Mouse (Mus musculus) kidney, postnatal 10 days (tissue): ENCODE results near the gene Gm28051.
A peak's percentile ranks its signal among the peaks of the same experiment; 100 is the strongest.

ENCODE experiments used
- DNase-seq: peaks from one replicate; pipeline ENCODE4 v3.0.0; 2021; ENCODE audit warnings: mixed read lengths

Gm28051 gene

GRCm38 (mm10) chr12:102757689-102758402 is at the start of gene Gm28051, which contains the start of the genes Gon7 and Ubr7:
Gene Gm28051, minus strand, starts transcription at chr12:102757765.
Gene Gon7, minus strand, starts transcription at chr12:102757803.
Gene Ubr7, plus strand, starts transcription at chr12:102757967.
- DNase-seq: peak; percentile 98

DNA sequence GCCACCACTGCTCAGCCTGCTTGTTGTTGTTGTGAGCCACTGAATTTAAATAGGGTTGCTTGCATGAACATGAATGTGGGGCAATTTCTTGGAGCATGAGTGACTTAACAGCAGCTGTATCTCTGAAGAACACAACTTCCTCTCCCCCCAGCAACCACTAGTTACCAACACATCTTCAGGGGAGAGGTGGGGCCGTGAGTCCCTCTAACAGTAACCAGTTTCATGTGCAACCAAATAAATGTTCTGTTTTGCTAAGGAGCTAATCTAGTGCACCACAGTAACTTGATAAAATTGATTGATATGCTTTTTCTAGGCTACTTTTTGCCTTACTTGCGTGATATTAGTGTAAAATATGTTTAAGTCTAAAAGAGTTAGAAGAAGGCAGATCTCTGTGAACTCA is 42.0 kb upstream of the Gm28051 start:
- no peak for DNase-seq

GRCm38 (mm10) chr12:102787927-102788326 is 30.4 kb upstream of the Gm28051 start:
- no peak for DNase-seq

GRCm38 (mm10) chr12:102785593-102785985 is 28.0 kb upstream of the Gm28051 start:
- DNase-seq: no peak

DNA sequence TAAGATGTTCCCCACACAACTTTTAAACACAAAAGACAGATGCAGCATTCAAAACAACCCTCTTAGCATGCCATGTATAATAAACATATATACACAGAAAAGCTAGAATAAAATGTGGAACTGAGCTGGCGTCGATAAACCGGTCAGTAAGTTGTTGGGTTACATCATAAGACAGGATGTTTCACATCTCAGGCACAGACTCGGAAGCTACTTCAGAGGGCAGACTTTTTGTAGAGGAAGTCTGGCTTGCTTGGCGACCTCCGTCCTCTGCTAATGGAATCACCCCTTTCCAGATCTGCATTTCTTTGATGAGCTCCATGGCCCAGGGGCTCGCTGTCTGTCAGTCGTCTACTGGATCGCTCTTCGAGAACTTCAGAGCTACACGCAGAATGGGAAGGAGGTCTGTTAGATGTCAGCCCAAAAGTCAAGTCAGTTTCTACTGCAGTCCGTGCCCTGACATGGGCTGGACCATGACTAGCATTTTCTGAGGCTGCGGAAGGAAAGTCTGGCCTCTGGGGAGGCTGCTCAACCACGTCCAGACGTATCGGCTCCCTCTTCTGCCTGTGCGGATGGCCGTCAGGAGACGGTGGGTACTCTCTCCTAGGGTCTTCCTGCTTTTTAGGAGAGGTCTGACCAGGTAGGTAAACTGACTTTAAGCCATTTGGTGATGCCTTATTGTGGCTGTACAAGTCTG is 27.5 kb upstream of the Gm28051 start:
- DNase-seq: no peak

DNA sequence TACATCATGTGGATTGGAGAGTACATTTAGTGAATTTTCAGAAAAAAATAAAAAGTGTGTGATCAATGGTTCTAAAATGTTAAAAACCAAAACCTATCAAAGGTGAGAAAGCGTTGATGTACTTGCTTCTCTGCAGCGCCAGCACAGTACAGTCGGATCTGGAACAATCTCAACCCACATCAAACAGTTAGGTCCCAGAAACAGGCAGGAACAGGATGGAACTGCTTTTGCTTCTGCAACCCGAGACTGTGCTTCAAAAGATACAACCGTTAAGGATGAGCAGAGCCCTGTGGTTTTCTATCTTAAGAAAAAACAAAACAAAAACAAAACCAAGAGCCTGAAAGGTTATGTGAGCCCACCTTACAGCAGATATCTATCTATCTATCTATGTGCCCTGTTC is 25.3 kb upstream of the Gm28051 start:
- DNase-seq: no peak

DNA sequence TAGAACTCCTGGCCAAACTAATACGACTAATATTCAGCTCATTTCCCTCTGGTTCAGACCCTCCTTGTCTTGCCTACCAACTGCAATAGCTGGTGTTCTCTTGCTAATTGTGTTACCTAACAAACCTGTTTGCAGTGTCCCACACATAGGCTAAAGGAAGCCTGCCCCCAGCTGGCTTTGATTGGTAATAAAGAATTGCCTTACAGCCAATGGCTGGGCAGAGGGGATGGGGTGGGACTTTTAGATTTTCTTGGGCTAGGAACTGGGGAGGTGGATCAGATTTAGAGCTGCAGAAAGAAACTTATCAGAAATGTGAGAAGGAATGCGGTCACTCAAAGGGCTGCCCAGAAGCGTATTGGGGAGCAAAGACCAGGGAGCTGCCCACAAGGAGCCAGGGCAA is 21.9 kb upstream of the Gm28051 start:
- peak; percentile 41 for DNase-seq

GRCm38 (mm10) chr12:102778151-102778550 is 20.6 kb upstream of the Gm28051 start:
- no peak for DNase-seq

GRCm38 (mm10) chr12:102776035-102776434 is 18.5 kb upstream of the Gm28051 start:
- no peak for DNase-seq

GRCm38 (mm10) chr12:102772676-102773075 is 15.1 kb upstream of the Gm28051 start:
- no peak for DNase-seq

DNA sequence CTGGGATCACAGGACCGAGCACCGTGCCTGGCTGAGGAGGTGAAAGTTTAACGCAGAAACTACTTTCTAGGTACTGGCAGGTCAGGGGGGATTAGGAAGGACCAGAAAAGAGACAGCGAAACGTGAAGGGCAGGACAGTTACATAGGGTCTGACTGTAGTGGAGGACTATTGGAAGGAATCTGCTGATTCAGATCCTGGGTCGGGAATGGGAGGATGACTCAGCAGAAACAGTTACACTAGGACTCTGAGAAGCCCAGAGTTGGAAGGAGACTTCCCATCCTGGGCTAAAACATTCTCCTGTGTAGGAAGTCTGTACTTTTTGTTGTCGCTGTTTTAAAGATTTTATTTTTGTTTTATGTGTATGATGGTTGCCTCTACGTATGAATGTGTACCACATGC is 14.0 kb upstream of the Gm28051 start:
- DNase-seq: no peak

DNA sequence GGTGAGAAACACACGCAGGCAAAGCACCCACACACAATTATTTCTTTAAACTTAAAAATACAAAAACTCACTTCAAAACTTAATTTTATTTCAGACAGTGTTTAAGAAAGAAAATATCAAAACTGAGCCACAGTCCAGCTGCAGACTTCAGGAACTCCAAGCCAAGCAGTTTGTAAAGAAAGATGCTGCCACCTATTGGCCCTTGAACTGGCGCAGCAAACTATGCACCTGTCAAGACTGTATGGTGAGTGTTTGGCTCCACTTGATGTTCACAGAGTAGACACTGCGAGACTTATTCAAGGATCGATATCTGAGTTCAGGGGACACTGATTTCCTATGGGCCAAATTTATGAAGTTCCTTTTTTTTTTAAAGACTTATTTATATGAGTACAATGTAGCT is 11.4 kb upstream of the Gm28051 start:
- peak; percentile 23 for DNase-seq

DNA sequence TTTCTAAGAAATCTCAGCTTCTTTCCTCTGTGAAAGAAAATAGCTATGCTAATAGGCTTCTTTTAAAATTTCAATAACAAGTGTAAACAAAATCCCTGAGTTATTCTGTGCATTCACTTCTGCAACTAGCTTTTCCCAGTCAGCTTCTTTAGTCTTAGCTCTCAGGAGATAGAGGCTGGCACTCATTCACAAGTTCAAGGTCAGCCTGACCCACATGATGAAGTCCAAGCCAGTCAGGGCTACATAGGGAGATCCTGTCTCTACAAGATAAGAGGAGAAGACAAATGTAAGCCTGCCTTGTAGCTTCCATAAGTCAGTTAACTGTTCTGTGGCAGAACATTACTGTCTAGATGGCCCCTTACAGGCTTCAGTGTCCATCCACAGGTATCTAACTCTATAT is 6.1 kb upstream of the Gm28051 start:
- DNase-seq: no peak

- DNase-seq: no peak
Measured at GRCm38 (mm10) chr12:102761668-102762067, 4.1 kb upstream of the Gm28051 start.

GRCm38 (mm10) chr12:102758936-102759335 is 1.4 kb upstream of the Gm28051 start:
- DNase-seq: peak; percentile 25

- DNase-seq: no peak
Measured at GRCm38 (mm10) chr12:102758403-102758756, 815 bp upstream of the Gm28051 start, which contains the start of gene Gm20604. Gene Gm20604, minus strand, starts transcription at chr12:102758672.

GRCm38 (mm10) chr12:102757055-102757688 is 393 bp downstream of the Gm28051 start:
- DNase-seq: peak; percentile 92

DNA sequence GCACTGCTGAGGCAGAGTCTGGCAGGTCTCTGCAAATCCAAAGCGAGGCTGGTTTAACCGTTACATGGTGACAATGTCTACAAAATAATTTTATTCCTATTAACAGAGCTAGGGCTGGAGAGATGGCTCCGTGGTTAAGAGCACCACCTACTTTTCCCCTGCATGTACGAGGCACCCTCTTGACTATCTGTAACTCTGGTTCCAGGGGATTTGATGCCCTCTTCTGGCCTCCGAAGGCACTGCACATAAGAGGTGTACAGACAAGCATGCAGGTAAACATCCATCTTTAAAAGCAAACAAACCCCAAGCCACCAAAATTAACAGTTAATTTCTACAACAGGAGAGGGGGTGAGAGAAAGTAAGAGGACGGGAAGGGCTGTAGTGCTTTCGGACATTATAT is 1.3 kb downstream of the Gm28051 start:
- peak; percentile 50 for DNase-seq

DNA sequence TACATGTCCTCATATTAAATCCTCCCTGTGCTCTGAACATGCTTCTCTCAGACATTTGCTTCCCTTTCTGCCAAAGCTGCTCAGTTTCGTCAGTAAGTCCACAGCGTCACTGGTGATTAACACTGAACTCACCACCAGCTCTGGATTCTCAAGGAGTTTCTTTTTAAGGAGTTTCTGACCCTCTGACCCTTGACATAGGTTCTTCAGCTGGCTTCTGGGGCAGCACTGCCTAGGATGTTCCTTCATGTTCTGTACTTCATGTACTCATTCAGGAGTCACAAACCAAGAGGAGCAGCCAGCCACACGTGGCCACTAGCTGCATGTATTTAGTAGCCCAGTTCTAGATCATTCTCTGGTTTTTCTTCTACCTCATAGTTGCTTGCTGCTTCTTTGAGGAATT is 9.3 kb downstream of the Gm28051 start:
- DNase-seq: no peak

DNA sequence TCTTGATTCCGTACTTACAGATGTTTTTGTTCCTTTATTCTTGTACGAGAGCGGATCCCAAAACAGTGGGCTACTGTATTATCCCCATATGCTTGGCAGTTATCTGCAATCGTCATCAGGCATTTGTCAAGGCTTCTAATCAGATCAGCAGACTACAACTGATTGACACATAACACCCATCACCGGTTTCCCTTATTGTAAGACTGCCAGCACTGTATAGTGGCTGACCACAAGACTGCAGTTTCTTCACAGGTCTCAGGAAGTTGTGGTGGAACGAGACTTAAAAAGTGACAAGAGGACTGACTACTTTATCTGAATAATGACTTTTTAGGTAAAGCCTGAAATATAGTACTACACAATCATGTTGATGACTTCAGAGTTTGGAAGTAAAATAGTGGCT is 12.7 kb downstream of the Gm28051 start:
- no peak for DNase-seq

- DNase-seq: peak; percentile 95
Measured at GRCm38 (mm10) chr12:102743589-102744574, 13.7 kb downstream of the Gm28051 start, which contains the start of the genes Moap1 and Tmem251. Gene Moap1, minus strand, starts transcription at chr12:102743661. Gene Tmem251, plus strand, starts transcription at chr12:102743762.

GRCm38 (mm10) chr12:102743036-102743588 is 14.5 kb downstream of the Gm28051 start:
- DNase-seq: no peak
